Mouse (Mus musculus) ES-Bruce4 (cell line): ENCODE data around the gene Saysd1.

Source experiments
- CTCF ChIP-seq: IDR thresholded peaks from one replicate; pipeline ENCODE4 v1.8.1; 2011; ENCODE audit warnings: low read depth, low read length
- EP300 ChIP-seq: IDR thresholded peaks from 2 replicates; pipeline ENCODE4 v1.6.1; 2011; ENCODE audit warnings: low read depth, low read length; ENCODE audit not compliant: insufficient read depth
- POLR2A ChIP-seq: IDR thresholded peaks from one replicate; pipeline ENCODE4 v1.8.1; 2011; ENCODE audit warnings: low read length; ENCODE audit not compliant: insufficient read depth

GRCm38 (mm10) chr14:20179731-20180280 is 41.5 kb upstream of the Saysd1 start:
- no peak for TF ChIP-seq CTCF
- no peak for TF ChIP-seq EP300
- TF ChIP-seq POLR2A: no peak
